Mouse (Mus musculus) MEL (cell line): ENCODE measurements around the gene Ergic1. TPM values are rescaled to one million over a fixed set of nuclear protein-coding genes. Genes with fewer than 3 reads are reported as not detected.

ENCODE experiments used
- DNase-seq: peaks from one replicate; pipeline ENCODE4 v3.0.0; 2011; ENCODE audit warnings: low read depth, low spot score
- H3K27ac ChIP-seq: 2 replicates; pipeline ENCODE4 v1.5.1; 2012; ENCODE audit warnings: low read depth, mild to moderate bottlenecking, control low read depth, low read length, moderate library complexity; ENCODE audit not compliant: control insufficient read depth
- H3K27me3 ChIP-seq, 2 experiments: fragments of 150-350 bp in 1 of 2; sonication (generic) in 1 of 2; 2 replicates each; pipeline ENCODE4 v1.6.1; 2012; ENCODE audit warnings: low read length in 2 of 2, mild to moderate bottlenecking in 2 of 2, improper control_type of control experiment in 1 of 2, moderate library complexity in 1 of 2; ENCODE audit not compliant: insufficient read depth in 2 of 2, control insufficient read depth in 1 of 2
- H3K36me3 ChIP-seq, 2 experiments: 2 replicates each; pipeline ENCODE4 v1.6.1; 2012 to 2014; ENCODE audit warnings: low read length in 2 of 2, improper control_type of control experiment in 1 of 2, inconsistent platforms in 1 of 2, mild to moderate bottlenecking in 1 of 2; ENCODE audit not compliant: insufficient read depth in 2 of 2, control insufficient read depth in 1 of 2
- H3K4me1 ChIP-seq, 2 experiments: fragments of 150-350 bp in 1 of 2; sonication (generic) in 1 of 2; 2 replicates each; pipeline ENCODE4 v1.6.1; 2012; ENCODE audit warnings: low read length in 2 of 2, improper control_type of control experiment in 1 of 2, mild to moderate bottlenecking in 1 of 2; ENCODE audit not compliant: insufficient read depth in 2 of 2, control insufficient read depth in 1 of 2
- H3K4me3 ChIP-seq, 2 experiments: fragments of 150-350 bp in 1 of 2; sonication (generic) in 1 of 2; 2 replicates each; pipeline ENCODE4 v1.5.1; 2012; ENCODE audit warnings: low read depth in 2 of 2, low read length in 2 of 2, mild to moderate bottlenecking in 2 of 2, moderate library complexity in 2 of 2, control low read depth in 1 of 2, improper control_type of control experiment in 1 of 2; ENCODE audit not compliant: control insufficient read depth in 1 of 2, insufficient read depth in 1 of 2
- H3K79me2 ChIP-seq: 2 replicates; pipeline ENCODE4 v1.6.1; 2012; ENCODE audit warnings: mild to moderate bottlenecking, low read length, moderate library complexity; ENCODE audit not compliant: control insufficient read depth, poor library complexity, insufficient read depth
- H3K9ac ChIP-seq: 2 replicates; pipeline ENCODE4 v1.6.1; 2012; ENCODE audit warnings: low read depth, mild to moderate bottlenecking, control low read depth, low read length, moderate library complexity; ENCODE audit not compliant: control insufficient read depth, poor library complexity, severe bottlenecking
- H3K9me3 ChIP-seq: fragments of 150-350 bp; sonication (generic); replicated peaks from 2 replicates; pipeline ENCODE4 v1.6.1; 2012; ENCODE audit warnings: mild to moderate bottlenecking, low read length, improper control_type of control experiment, moderate library complexity; ENCODE audit not compliant: insufficient read depth
- BHLHE40 ChIP-seq: IDR thresholded peaks from 2 replicates; pipeline ENCODE4 v1.6.1; 2012; ENCODE audit warnings: low read depth, mild to moderate bottlenecking, inconsistent platforms, low read length, improper control_type of control experiment, borderline replicate concordance
- CHD1 ChIP-seq: IDR thresholded peaks from 2 replicates; pipeline ENCODE4 v1.6.1; 2012; ENCODE audit warnings: low read depth, mild to moderate bottlenecking, inconsistent platforms, low read length, improper control_type of control experiment
- CHD2 ChIP-seq: IDR thresholded peaks from 2 replicates; pipeline ENCODE4 v1.6.1; 2011; ENCODE audit warnings: low read length, improper control_type of control experiment
- ETS1 ChIP-seq: IDR thresholded peaks from 2 replicates; pipeline ENCODE4 v1.6.1; 2012; ENCODE audit warnings: low read depth, mild to moderate bottlenecking, inconsistent platforms, low read length, improper control_type of control experiment, moderate library complexity
- KAT2A ChIP-seq: conservative IDR thresholded peaks from 2 replicates; pipeline ENCODE4 v1.6.1; 2012; ENCODE audit warnings: low read depth, low read length, improper control_type of control experiment, inconsistent platforms
- MAX ChIP-seq: IDR thresholded peaks from 2 replicates; pipeline ENCODE4 v1.6.1; 2011; ENCODE audit warnings: low read length, improper control_type of control experiment
- MAZ ChIP-seq: IDR thresholded peaks from 2 replicates; pipeline ENCODE4 v1.6.1; 2012; ENCODE audit warnings: low read depth, mild to moderate bottlenecking, inconsistent platforms, low read length, improper control_type of control experiment
- MYB ChIP-seq: IDR thresholded peaks from 2 replicates; pipeline ENCODE4 v1.6.1; 2011; ENCODE audit warnings: mild to moderate bottlenecking, low read depth, low read length, improper control_type of control experiment
- NELFE ChIP-seq: IDR thresholded peaks from 2 replicates; pipeline ENCODE4 v1.6.1; 2011; ENCODE audit warnings: low read depth, low read length, improper control_type of control experiment
- NRF1 ChIP-seq: IDR thresholded peaks from 2 replicates; pipeline ENCODE4 v1.6.1; 2014; ENCODE audit warnings: low read depth, mild to moderate bottlenecking, inconsistent platforms, low read length, improper control_type of control experiment, moderate library complexity; ENCODE audit not compliant: poor library complexity, insufficient read depth, severe bottlenecking
- POLR2A ChIP-seq, 2 experiments: IDR thresholded peaks; 2 replicates each; pipeline ENCODE4 v1.6.1; 2011 to 2012; ENCODE audit warnings: low read length in 2 of 2, mild to moderate bottlenecking in 2 of 2, control low read depth in 1 of 2, improper control_type of control experiment in 1 of 2, low read depth in 1 of 2, moderate library complexity in 1 of 2; ENCODE audit not compliant: control insufficient read depth in 1 of 2, insufficient read depth in 1 of 2, poor library complexity in 1 of 2
- POLR2AphosphoS2 ChIP-seq: IDR thresholded peaks from 2 replicates; pipeline ENCODE4 v1.6.1; 2011; ENCODE audit warnings: low read length, improper control_type of control experiment
- POLR2AphosphoS5 ChIP-seq: IDR thresholded peaks from 2 replicates; pipeline ENCODE4 v1.6.1; 2012; ENCODE audit warnings: low read depth, borderline replicate concordance, mild to moderate bottlenecking, inconsistent platforms, low read length, moderate library complexity, mixed read lengths
- RAD21 ChIP-seq: IDR thresholded peaks from 2 replicates; pipeline ENCODE4 v1.6.1; 2011; ENCODE audit warnings: mild to moderate bottlenecking, low read depth, low read length, improper control_type of control experiment
- RCOR1 ChIP-seq: IDR thresholded peaks from 2 replicates; pipeline ENCODE4 v1.6.1; 2012; ENCODE audit warnings: low read depth, mild to moderate bottlenecking, inconsistent platforms, low read length, improper control_type of control experiment
- TAL1 ChIP-seq: IDR thresholded peaks from 2 replicates; pipeline ENCODE4 v1.6.1; 2012; ENCODE audit warnings: mild to moderate bottlenecking, inconsistent platforms, low read length, moderate library complexity, mixed read lengths
- UBTF ChIP-seq: IDR thresholded peaks from 2 replicates; pipeline ENCODE4 v1.6.1; 2012; ENCODE audit warnings: low read depth, mild to moderate bottlenecking, inconsistent platforms, low read length, improper control_type of control experiment, moderate library complexity, borderline replicate concordance; ENCODE audit not compliant: insufficient read depth
- ZNF384 ChIP-seq: IDR thresholded peaks from 2 replicates; pipeline ENCODE4 v1.6.1; 2012; ENCODE audit warnings: low read depth, mild to moderate bottlenecking, inconsistent platforms, low read length, improper control_type of control experiment
- polyA plus RNA-seq, 2 experiments: library from polyadenylated mRNA; stranded (reverse) in 1 of 2; unstranded in 1 of 2; fragments of >175 nt in 1 of 2; fragments of >200 nt in 1 of 2; gene quantifications; 2 replicates each; pipeline versions ENCODE4 v1.2.1 to v1.2.4; 2012; ENCODE audit warnings: low replicate concordance in 2 of 2, low read depth in 1 of 2; ENCODE audit not compliant: insufficient read length in 2 of 2, insufficient read depth in 1 of 2, missing spikeins in 1 of 2
- total RNA-seq: library from RNA; depleted of rRNA; stranded (reverse); fragments of 300-350 nt; gene quantifications from 2 replicates; pipeline ENCODE4 v1.2.3, GENCODE M21; 2012

The Ergic1 gene
- total and polyA plus RNA-seq, 3 experiments: 78.5 to 730 (median 95.6) TPM

DNA sequence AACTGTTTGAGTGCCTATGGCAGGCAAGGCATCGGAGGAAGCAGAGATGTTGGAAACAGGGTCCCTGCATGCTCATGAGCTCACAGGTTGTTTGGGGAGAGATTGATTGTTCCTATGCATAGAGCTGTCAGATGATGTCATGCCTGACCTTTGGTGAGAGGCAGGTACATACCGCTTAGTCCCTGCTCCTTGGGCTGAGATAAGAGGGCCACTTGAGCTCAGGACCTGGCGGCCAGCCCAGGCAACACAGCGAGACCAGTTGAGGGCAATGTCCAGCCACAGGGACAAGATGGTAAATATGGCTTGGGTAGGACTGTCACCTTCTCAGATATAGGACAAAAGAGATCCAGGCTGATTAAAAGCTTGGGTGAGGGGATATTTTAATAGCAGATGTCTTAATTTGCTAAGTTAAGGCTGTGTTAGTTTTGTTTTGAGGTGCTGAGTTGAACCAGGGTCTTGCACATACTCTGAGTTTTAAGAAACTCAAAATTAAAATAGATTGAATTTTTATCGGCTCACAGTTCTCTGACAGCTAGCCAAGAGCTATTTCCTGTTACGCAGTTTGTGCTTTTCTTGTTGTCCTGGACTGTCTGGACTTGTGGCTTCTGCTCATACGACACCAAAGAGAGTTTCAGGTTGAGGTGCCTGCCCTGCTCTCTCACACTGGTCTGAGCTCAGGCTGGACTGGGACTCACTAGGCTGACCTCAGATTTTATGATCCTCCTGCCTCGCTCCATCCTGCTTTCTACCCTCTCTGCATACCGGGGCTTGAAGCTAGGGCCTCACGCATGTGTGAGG is 138.7 kb downstream of the Ergic1 start:
- no peaks in the 10 kb centered on the region for H3K27me3 ChIP-seq
- no peak overlapping the region for H3K27ac ChIP-seq
- no peak for DNase-seq
- H3K36me3 ChIP-seq: peaks cover 6 to 12% of the 10 kb centered on the region in 2 experiments; a peak in 3 of 4 replicates
- TF ChIP-seq ETS1 (no peak), MAX (no peak), NRF1 (no peak), KAT2A (no peak), MYB (no peak), NELFE (no peak), CHD2 (no peak), CHD1 (no peak), RAD21 (no peak), ZNF384 (no peak)
- H3K9me3 ChIP-seq: no peaks in the 10 kb centered on the region
- H3K4me3 ChIP-seq: no peak overlapping the region
- no peaks in the 10 kb centered on the region for H3K79me2 ChIP-seq
- H3K4me1 ChIP-seq: peaks cover 4% of the 10 kb centered on the region in 2 experiments; a peak in 3 of 4 replicates
- no peak overlapping the region for H3K9ac ChIP-seq

DNA sequence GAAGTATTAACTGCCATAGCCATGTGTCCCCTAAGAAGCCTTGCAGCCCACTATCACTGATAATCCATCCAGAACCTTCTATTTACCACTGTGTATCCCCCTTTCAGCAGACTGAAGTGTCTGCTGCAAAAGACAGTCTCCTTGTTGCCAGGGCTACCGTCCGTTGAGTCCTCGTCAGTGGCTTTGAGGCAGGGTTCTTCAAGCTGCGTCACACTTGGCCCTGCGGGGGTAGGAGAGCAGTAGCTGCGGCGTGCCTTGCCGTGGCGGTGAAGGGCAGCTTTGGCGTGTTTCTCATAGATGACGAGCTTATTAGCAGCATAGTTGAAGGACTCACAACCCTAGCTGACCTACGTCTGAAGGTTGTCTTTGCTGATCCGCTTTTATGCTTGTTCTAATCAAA is 140.3 kb downstream of the Ergic1 start:
- Histone ChIP-seq H3K79me2 (no peaks in the 10 kb centered on the region), H3K36me3 (peaks cover 10 to 12% of the 10 kb centered on the region in 2 experiments), H3K27me3 (no peaks in the 10 kb centered on the region), H3K9ac (no peak overlapping the region), H3K4me3 (no peak overlapping the region), H3K9me3 (no peaks in the 10 kb centered on the region), H3K27ac (no peak overlapping the region), H3K4me1 (peaks cover 4 to 9% of the 10 kb centered on the region in 2 experiments)
- TF ChIP-seq UBTF (no peak), POLR2A (IDR thresholded peaks at IDR 0.05; ENCODE audit: control insufficient read depth in 1 of 2, insufficient read depth in 1 of 2, low read depth in 1 of 2, low read length in 2 of 2, poor library complexity in 1 of 2) (no peak), POLR2AphosphoS5 (0 out of 2 replicates have a peak, but pooled peaks have one; percentile 15), RCOR1 (no peak)
- DNase-seq: no peak

- H3K4me1 ChIP-seq: peaks cover 4 to 16% of the 10 kb centered on the region in 2 experiments
- DNase-seq: no peak
- H3K9ac ChIP-seq: no peak overlapping the region
- no peak for TF ChIP-seq KAT2A
- TF ChIP-seq MAZ: no peak
- no peak for TF ChIP-seq POLR2AphosphoS2
- no peak for TF ChIP-seq BHLHE40
- TF ChIP-seq TAL1: no peak
- H3K9me3 ChIP-seq: no peaks in the 10 kb centered on the region
- H3K79me2 ChIP-seq: no peaks in the 10 kb centered on the region
- H3K27me3 ChIP-seq: no peaks in the 10 kb centered on the region
- H3K36me3 ChIP-seq: peaks cover 11 to 13% of the 10 kb centered on the region in 2 experiments
- no peak overlapping the region for H3K27ac ChIP-seq
- no peak overlapping the region for H3K4me3 ChIP-seq
Observed at GRCm38 (mm10) chr17:26702621-26703020, 141.3 kb downstream of the Ergic1 start.
